Mouse (Mus musculus): ENCODE data around the gene Col6a6.

- TF ChIP-seq POLR2A (IDR thresholded peaks at IDR 0.05; ENCODE audit: control insufficient read depth, extremely low read depth, insufficient read depth, low read length, poor library complexity) (no peak), CTCF (IDR thresholded peaks at IDR 0.05; ENCODE audit: borderline replicate concordance, control insufficient read depth, extremely low read depth, insufficient read depth, low read length, poor library complexity) (no peak)
These were observed 24.2 kb upstream of the Col6a6 start for GRCm38 (mm10) chr9:105852015-105852777.

Data from thymus, adult 2 months (tissue).